Mouse (Mus musculus): Measurements from ENCODE around the gene Iqcf4. TPM values are rescaled to one million over a fixed set of nuclear protein-coding genes. Genes with fewer than 3 reads are reported as not detected.
A peak's percentile ranks its signal among the peaks of the same experiment; 100 is the strongest.

Gene Iqcf4
- polyA plus RNA-seq, 1 experiment from 2014 or later = not detected

DNA sequence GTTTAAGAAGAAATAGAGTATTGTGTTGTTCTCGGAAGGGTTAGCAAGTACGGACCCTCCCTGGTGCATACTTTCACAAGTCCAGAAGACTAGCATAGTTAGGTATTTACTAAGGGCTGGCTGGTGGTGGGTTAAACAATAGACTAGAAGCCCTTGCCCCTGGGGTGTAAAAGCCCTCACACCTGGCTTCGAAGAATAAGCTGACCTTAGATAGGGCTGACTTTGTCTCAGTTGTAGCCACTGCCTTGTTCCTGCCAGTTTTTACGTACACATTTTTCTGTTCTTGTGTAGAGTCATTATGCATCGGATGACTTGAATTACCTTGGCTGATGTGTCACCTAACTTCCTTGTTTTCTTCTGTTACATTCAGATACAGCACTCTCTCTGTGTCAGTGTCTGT lies 2.6 kb upstream of the Iqcf4 start:
- H3K27me3 ChIP-seq (ENCODE audit: low read depth, poor library complexity, severe bottlenecking) = no peaks in the 10 kb centered on the region
- 94% methylated on average over 5 of the region's 5 CpGs for whole genome bisulfite sequencing
- H3K4me3 ChIP-seq = no peak overlapping the region
- no peak for DNase-seq (ENCODE audit: low spot score)
- no peaks in the 10 kb centered on the region for H3K4me1 ChIP-seq
- H3K36me3 ChIP-seq = no peaks in the 10 kb centered on the region
- H3K27ac ChIP-seq (replicated peaks) = no peak overlapping the region
- H3K9me3 ChIP-seq (replicated peaks) = no peaks in the 10 kb centered on the region

DNA sequence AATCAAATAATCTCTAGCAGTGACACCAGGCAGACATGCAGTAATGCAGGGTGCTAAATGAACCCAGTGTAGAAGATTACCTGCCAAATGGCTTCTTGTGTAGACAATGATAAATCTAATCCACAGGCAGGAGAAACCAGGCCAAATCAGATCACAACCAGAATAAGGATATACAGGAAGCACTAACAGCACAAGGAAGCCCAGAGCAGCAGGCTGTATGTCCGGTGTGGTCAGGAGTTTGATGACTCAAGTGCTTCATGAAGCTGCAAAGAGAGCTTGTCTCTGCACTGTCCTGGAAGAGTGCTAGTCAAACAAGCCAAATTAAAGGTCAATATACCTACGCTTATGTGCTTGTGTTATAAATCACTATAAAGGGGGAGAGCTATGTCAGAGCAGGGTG lies 1.4 kb upstream of the Iqcf4 start:
- no peak for DNase-seq (ENCODE audit: low spot score)
- Histone ChIP-seq H3K9me3 (replicated peaks) (no peaks in the 10 kb centered on the region), H3K27ac (replicated peaks) (no peak overlapping the region), H3K4me1 (no peaks in the 10 kb centered on the region), H3K36me3 (no peaks in the 10 kb centered on the region), H3K27me3 (ENCODE audit: low read depth, poor library complexity, severe bottlenecking) (no peaks in the 10 kb centered on the region), H3K4me3 (no peak overlapping the region)
- 95% methylated on average over 2 of the region's 2 CpGs for WGBS

DNA sequence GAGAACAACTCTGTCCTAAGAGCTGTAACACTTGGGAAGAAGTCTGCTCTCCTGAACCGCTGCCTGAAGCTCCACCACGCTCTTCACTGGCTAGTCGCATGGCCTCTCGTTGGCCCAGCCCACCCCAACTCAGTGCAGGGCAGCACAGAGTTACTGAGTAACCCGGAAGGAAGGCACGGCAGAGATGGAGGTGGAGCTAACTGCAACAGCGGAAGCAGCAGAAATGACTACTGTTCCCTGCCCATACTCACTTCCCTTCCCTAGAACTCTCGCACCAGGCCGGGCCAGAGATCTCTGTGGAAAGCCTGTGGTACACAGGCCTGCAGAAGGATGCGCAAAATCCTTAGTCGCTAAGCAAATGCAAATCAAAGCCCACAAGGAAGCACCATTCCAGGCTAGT lies 4.4 kb downstream of the Iqcf4 start:
- no peak for DNase-seq (ENCODE audit: low spot score)
- no peak overlapping the region for H3K4me3 ChIP-seq
- 68% methylated on average over 11 of the region's 11 CpGs for WGBS

DNA sequence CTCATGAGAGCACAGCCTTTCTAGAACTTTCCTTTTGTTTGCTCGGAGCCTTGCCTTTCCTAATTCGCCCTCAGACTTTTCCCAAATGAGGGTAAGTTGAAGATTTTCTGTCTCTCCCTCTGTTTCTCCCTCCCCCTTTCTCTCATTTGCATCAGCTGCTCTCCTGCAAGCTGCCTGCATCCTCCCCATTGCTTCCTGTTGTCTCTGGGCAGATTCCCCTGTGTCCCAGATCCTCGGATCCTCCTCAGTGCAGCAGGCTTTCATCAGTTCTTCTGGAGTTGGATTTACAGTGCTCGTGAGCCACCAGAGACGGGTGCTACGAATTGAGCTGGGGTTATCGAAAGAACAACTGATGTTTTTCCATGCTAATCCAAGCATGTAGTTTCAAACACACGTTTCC lies 6.8 kb downstream of the Iqcf4 start:
- no peaks in the 10 kb centered on the region for H3K9me3 ChIP-seq (replicated peaks)

More for the DNA sequence above, 4.4 kb downstream of the Iqcf4 start:
- Histone ChIP-seq H3K36me3 (no peaks in the 10 kb centered on the region), H3K4me1 (no peaks in the 10 kb centered on the region), H3K9me3 (replicated peaks) (no peaks in the 10 kb centered on the region), H3K27me3 (ENCODE audit: low read depth, poor library complexity, severe bottlenecking) (no peaks in the 10 kb centered on the region), H3K27ac (replicated peaks) (no peak overlapping the region)

DNA sequence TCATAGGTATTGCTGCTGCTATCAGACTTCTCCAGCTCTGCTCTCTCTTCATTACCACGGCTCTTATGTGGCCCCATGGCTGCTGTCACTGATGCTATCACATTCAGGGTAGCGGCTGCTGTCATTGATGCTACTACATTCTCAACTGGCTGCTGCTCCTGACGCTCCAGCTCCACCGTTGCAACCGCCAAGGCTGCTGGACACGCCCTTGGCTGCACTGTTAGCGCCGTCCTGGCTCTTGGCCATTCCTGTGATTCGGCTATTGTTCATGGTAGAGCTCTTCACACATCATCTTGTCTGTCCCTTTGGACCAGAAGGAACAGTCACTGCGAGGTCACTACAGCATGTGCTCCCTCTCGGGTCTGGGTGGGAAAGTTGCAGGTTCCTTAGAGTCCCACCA lies 8.5 kb downstream of the Iqcf4 start:
- no peak overlapping the region for H3K4me3 ChIP-seq
- 95% methylated on average over 11 of the region's 11 CpGs for WGBS
- H3K27me3 ChIP-seq (ENCODE audit: low read depth, poor library complexity, severe bottlenecking) = no peaks in the 10 kb centered on the region
- no peak for DNase-seq (ENCODE audit: low spot score)
- H3K36me3 ChIP-seq = no peaks in the 10 kb centered on the region
- no peak overlapping the region for H3K27ac ChIP-seq (replicated peaks)
- H3K4me1 ChIP-seq = no peaks in the 10 kb centered on the region
- H3K9me3 ChIP-seq (replicated peaks) = no peaks in the 10 kb centered on the region

More for the DNA sequence above, 6.8 kb downstream of the Iqcf4 start:
- no peaks in the 10 kb centered on the region for H3K36me3 ChIP-seq
- H3K4me3 ChIP-seq = no peak overlapping the region
- H3K4me1 ChIP-seq = no peaks in the 10 kb centered on the region
- H3K27me3 ChIP-seq (ENCODE audit: low read depth, poor library complexity, severe bottlenecking) = no peaks in the 10 kb centered on the region
- no peak for DNase-seq (ENCODE audit: low spot score)
- 79% methylated on average over 8 of the region's 8 CpGs for WGBS
- no peak overlapping the region for H3K27ac ChIP-seq (replicated peaks)

DNA sequence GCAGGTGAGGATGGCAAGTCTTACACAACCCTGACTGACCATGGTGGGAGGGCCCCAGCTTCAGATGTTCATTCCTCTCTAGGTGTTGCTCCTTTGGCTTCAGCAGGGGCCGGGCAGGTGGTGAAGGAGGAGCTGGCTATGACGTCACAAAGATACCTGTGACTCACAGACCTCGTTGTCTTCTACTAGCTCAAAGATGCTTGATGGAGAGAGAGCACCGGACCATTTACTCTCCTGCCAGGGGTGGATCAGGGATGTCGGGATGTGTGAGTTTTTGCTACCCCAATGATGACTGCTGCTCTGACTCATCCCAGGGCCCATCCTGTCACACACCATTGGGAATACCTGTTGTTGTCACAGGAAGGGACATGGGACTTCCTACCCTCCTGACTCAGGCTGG lies 9.3 kb downstream of the Iqcf4 start, which contains the start of gene Iqcf3:
Gene Iqcf3 (minus strand): TSS at position 101 of the 400 bp plus-strand sequence.
- WGBS = 95% methylated on average over 5 of the region's 5 CpGs
- no peak within 1 kb of the TSS for H3K27ac ChIP-seq (replicated peaks)
- H3K9me3 ChIP-seq (replicated peaks) = no peaks in the 10 kb centered on the region
- DNase-seq (ENCODE audit: low spot score) = no peak
- H3K4me3 ChIP-seq = no peak within 1 kb of the TSS
- H3K4me1 ChIP-seq = no peaks in the 10 kb centered on the region
- H3K27me3 ChIP-seq (ENCODE audit: low read depth, poor library complexity, severe bottlenecking) = no peaks in the 10 kb centered on the region
- H3K36me3 ChIP-seq = no peaks in the 10 kb centered on the region

DNA sequence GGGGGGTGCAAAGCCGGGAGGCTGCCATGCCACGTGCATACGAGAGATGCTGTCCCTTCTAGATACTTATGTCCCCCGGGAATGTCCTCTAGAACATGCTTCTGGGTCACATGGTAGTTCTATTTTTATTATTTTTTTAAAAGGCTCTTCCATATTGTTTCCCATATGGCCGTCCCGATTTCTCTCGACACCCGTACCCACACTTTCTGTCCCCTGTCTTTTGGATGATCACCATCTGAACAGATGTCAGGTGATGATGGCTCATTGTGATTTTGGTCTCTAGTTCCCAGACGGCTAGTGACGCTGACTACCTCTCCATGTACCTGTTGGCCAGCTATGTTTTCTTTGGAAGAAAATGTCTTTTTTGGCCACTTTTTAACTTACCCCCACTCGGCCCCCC lies 35.8 kb downstream of the Iqcf4 start:
- DNase-seq (ENCODE audit: low spot score) = no peak
- H3K4me3 ChIP-seq = no peak overlapping the region
- H3K36me3 ChIP-seq = no peaks in the 10 kb centered on the region
- WGBS = 94% methylated on average over 11 of the region's 11 CpGs
- 0 out of 2 replicates have a peak, but pooled peaks cover under 1% of the 10 kb centered on the region for H3K9me3 ChIP-seq (replicated peaks)
- H3K27ac ChIP-seq (replicated peaks) = no peak overlapping the region
- no peaks in the 10 kb centered on the region for H3K27me3 ChIP-seq (ENCODE audit: low read depth, poor library complexity, severe bottlenecking)
- no peaks in the 10 kb centered on the region for H3K4me1 ChIP-seq

DNA sequence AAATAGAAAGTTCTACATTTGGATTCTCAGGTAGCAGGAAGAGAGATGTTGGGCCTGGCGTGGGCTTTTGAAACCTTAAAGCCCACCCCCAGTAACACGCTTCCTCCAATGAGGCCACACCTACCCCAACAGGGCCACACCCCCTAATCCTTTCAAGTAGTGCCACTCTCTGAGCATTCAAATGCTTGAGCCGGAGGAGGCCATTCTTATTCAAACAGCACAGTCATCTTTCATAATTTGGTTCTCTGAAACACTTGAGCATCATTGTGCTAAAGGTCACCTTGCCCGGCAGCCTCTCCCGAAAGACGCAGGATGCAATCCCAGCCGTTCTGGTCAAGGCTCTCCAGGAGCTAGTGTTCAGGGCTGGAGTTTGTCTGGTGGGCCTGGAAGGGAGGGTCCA lies 36.5 kb downstream of the Iqcf4 start:
- 90% methylated on average over 7 of the region's 7 CpGs for WGBS
- H3K27me3 ChIP-seq (ENCODE audit: low read depth, poor library complexity, severe bottlenecking) = no peaks in the 10 kb centered on the region
- no peaks in the 10 kb centered on the region for H3K4me1 ChIP-seq

DNA sequence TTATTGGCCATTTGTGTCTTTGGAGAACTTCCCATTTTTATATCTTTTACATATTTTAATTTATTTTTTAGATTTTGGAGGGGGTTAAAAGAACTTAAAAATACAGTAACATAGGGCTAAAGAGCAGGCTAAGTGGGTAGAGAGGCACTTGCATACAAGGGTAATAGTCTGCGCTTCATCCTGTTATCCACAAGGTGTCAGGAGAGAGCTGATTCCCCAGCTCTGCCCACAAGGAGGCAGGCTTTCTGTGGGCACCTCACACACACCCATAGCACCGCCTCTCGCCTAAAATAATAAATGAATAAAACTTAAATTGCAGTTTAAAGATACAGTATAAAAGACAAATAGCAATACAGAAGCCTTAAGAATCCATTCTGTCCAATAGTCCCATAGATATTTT lies 39.0 kb downstream of the Iqcf4 start:
- Histone ChIP-seq H3K4me3 (no peak overlapping the region), H3K9me3 (replicated peaks) (no peaks in the 10 kb centered on the region), H3K4me1 (no peaks in the 10 kb centered on the region), H3K36me3 (no peaks in the 10 kb centered on the region), H3K27me3 (ENCODE audit: low read depth, poor library complexity, severe bottlenecking) (no peaks in the 10 kb centered on the region), H3K27ac (replicated peaks) (no peak overlapping the region)
- WGBS = 22% methylated on average over 3 of the region's 3 CpGs
- DNase-seq (ENCODE audit: low spot score) = peak; percentile 24

More for the DNA sequence above, 36.5 kb downstream of the Iqcf4 start:
- Histone ChIP-seq H3K36me3 (no peaks in the 10 kb centered on the region), H3K27ac (replicated peaks) (no peak overlapping the region), H3K9me3 (replicated peaks) (no peaks in the 10 kb centered on the region), H3K4me3 (no peak overlapping the region)
- DNase-seq (ENCODE audit: low spot score) = no peak

DNA sequence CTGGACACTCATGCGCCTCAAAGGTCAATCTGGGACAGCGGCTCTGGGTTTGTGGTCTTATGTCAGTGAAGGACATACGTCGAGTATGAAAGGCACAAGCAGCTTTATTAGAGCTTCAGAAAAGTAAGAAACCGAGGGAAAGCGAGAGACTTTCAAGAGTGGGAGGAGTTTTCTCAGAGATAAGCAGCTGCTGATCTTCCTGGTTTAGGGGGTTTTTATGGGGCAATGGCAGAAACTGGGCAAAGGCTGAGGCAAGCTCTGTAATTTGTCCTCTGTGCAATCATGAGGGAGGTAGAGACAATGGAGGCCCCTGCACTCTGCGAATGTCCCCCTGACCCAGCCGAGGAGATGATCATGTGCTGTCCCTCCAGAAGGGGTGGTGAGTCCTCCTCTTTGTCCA lies 50.9 kb downstream of the Iqcf4 start:
- Histone ChIP-seq H3K27me3 (ENCODE audit: low read depth, poor library complexity, severe bottlenecking) (no peaks in the 10 kb centered on the region), H3K27ac (replicated peaks) (no peak overlapping the region), H3K4me3 (no peak overlapping the region), H3K36me3 (no peaks in the 10 kb centered on the region), H3K4me1 (no peaks in the 10 kb centered on the region), H3K9me3 (replicated peaks) (no peaks in the 10 kb centered on the region)
- DNase-seq (ENCODE audit: low spot score) = no peak
- 84% methylated on average over 8 of the region's 8 CpGs for WGBS

DNA sequence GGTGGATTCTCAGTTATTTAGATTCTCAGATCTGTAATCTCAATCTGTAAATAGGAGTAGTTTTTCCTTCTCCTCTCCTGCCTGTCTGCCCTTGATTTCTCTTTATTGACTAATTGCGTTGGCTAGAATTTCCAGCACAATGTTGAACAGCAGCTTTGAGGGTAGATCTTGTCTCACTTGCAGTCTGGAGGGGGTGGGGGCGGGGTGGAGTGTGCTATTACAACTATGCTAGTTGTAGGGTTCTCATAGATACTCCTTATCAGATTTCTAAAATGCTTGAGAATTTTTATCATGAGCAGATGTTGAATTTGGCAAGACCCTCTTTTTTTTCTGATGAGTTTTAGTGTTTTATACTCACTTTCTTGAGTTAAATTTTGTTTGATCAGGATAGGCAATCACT lies 51.4 kb downstream of the Iqcf4 start:
- Histone ChIP-seq H3K27ac (replicated peaks) (no peak overlapping the region), H3K9me3 (replicated peaks) (no peaks in the 10 kb centered on the region), H3K36me3 (no peaks in the 10 kb centered on the region), H3K27me3 (ENCODE audit: low read depth, poor library complexity, severe bottlenecking) (no peaks in the 10 kb centered on the region), H3K4me3 (no peak overlapping the region), H3K4me1 (no peaks in the 10 kb centered on the region)
- DNase-seq (ENCODE audit: low spot score) = no peak
- WGBS = 84% methylated on average over 2 of the region's 2 CpGs

Other genes starting within 250 kb of the Iqcf4 start
- 11.4 and 14.1 TPM in 2 replicates for gene Dusp7, start 202.4 kb downstream of the Iqcf4 start, polyA plus RNA-seq (2016; fragmentation: Nextera tagmentation; extraction: Ambion mirVana)
- gene Rpl29, start 141.5 kb downstream of the Iqcf4 start, polyA plus RNA-seq (2016; fragmentation: Nextera tagmentation; extraction: Ambion mirVana) = 872 and 1,015 TPM in 2 replicates
- gene Acy1, start 132.7 kb downstream of the Iqcf4 start, polyA plus RNA-seq (2016; fragmentation: Nextera tagmentation; extraction: Ambion mirVana) = 39.3 and 42.6 TPM in 2 replicates
- gene Abhd14b, start 123.5 kb downstream of the Iqcf4 start, polyA plus RNA-seq (2016; fragmentation: Nextera tagmentation; extraction: Ambion mirVana) = 5.2 TPM in 2 replicates
- gene Abhd14a, start 123.3 kb downstream of the Iqcf4 start, polyA plus RNA-seq (2016; fragmentation: Nextera tagmentation; extraction: Ambion mirVana) = 37.7 TPM in 2 replicates
- 385 and 386 TPM in 2 replicates for gene Pcbp4, start 117.7 kb downstream of the Iqcf4 start, polyA plus RNA-seq (2016; fragmentation: Nextera tagmentation; extraction: Ambion mirVana)
- gene Gpr62, start 105.1 kb downstream of the Iqcf4 start, polyA plus RNA-seq (2016; fragmentation: Nextera tagmentation; extraction: Ambion mirVana) = 0.11 and 0.15 TPM in 2 replicates
- gene Rrp9, start 95.0 kb downstream of the Iqcf4 start, polyA plus RNA-seq (2016; fragmentation: Nextera tagmentation; extraction: Ambion mirVana) = 69.9 and 74.9 TPM in 2 replicates
- gene Parp3, start 94.0 kb downstream of the Iqcf4 start, polyA plus RNA-seq (2016; fragmentation: Nextera tagmentation; extraction: Ambion mirVana) = 1.9 and 2.7 TPM in 2 replicates
- gene Iqcf1, start 71.0 kb downstream of the Iqcf4 start, polyA plus RNA-seq (2016; fragmentation: Nextera tagmentation; extraction: Ambion mirVana) = not detected in 2 replicates
- gene Iqcf5, start 56.4 kb downstream of the Iqcf4 start, polyA plus RNA-seq (2016; fragmentation: Nextera tagmentation; extraction: Ambion mirVana) = 0.27 TPM in 1 of 2 replicates, not detected in the other
- not detected in 2 replicates for gene Iqcf3, start 9.4 kb downstream of the Iqcf4 start, polyA plus RNA-seq (2016; fragmentation: Nextera tagmentation; extraction: Ambion mirVana)
- gene Iqcf6, start 55.6 kb upstream of the Iqcf4 start, polyA plus RNA-seq (2016; fragmentation: Nextera tagmentation; extraction: Ambion mirVana) = not detected in 2 replicates
- gene Grm2, start 85.1 kb upstream of the Iqcf4 start, polyA plus RNA-seq (2016; fragmentation: Nextera tagmentation; extraction: Ambion mirVana) = 11.8 and 18.9 TPM in 2 replicates
- 26.4 and 30.2 TPM in 2 replicates for gene Tex264, start 114.9 kb upstream of the Iqcf4 start, polyA plus RNA-seq (2016; fragmentation: Nextera tagmentation; extraction: Ambion mirVana)
- 8.0 and 9.0 TPM in 2 replicates for gene Rad54l2, start 218.2 kb upstream of the Iqcf4 start, polyA plus RNA-seq (2016; fragmentation: Nextera tagmentation; extraction: Ambion mirVana)

All from midbrain, embryonic 10.5 days (tissue).